Mouse (Mus musculus): ENCODE data around the gene Kcnip4. TPM values are rescaled to one million over a fixed set of nuclear protein-coding genes. Genes with fewer than 3 reads are reported as not detected.

Kcnip4 gene
- total and polyA plus RNA-seq, 2 experiments from 2014 or later = 22.6 to 30.1 TPM

GRCm38 (mm10) chr5:48563996-48564587 lies 960.6 kb downstream of the Kcnip4 start:
- no peaks in the 10 kb centered on the region for H3K4me1 ChIP-seq (ENCODE audit: insufficient read depth, low read length)
- no peak overlapping the region for H3K27ac ChIP-seq (ENCODE audit: low read depth, low read length)
- ATAC-seq (ENCODE audit: low FRiP score) (no peak), DNase-seq (ENCODE audit: low spot score) (no peak)
- no peaks in the 10 kb centered on the region for H3K36me3 ChIP-seq (ENCODE audit: insufficient read depth, low read length)
- no peaks in the 10 kb centered on the region for H3K9me3 ChIP-seq (ENCODE audit: low read length)
- no peak overlapping the region for H3K4me3 ChIP-seq (ENCODE audit: low read depth, low read length)
- no peak overlapping the region for H3K9ac ChIP-seq (replicated peaks; ENCODE audit: low read length, poor library complexity, severe bottlenecking)
- 84% methylated on average over 3 of the region's 3 CpGs for WGBS
- H3K27me3 ChIP-seq (ENCODE audit: insufficient read depth, low read length) = no peaks in the 10 kb centered on the region
- TF ChIP-seq CTCF (IDR thresholded peaks at IDR 0.05) = no peak
- no peak overlapping the region for H3K4me2 ChIP-seq (ENCODE audit: low read depth, low read length, poor library complexity, severe bottlenecking)

- H3K36me3 ChIP-seq (ENCODE audit: insufficient read depth, low read length) = no peaks in the 10 kb centered on the region
- H3K4me1 ChIP-seq (ENCODE audit: insufficient read depth, low read length) = no peaks in the 10 kb centered on the region
- no peaks in the 10 kb centered on the region for H3K27me3 ChIP-seq (ENCODE audit: insufficient read depth, low read length)
- no peak for TF ChIP-seq CTCF (IDR thresholded peaks at IDR 0.05)
- WGBS = 80% methylated on average over 4 of the region's 4 CpGs
- DNase-seq (ENCODE audit: low spot score) = no peak
- ATAC-seq (ENCODE audit: low FRiP score) = no peak
- H3K4me2 ChIP-seq (ENCODE audit: low read depth, low read length, poor library complexity, severe bottlenecking) = no peak overlapping the region
- H3K9me3 ChIP-seq (ENCODE audit: low read length) = no peaks in the 10 kb centered on the region
- no peak overlapping the region for H3K4me3 ChIP-seq (ENCODE audit: low read depth, low read length)
- H3K27ac ChIP-seq (ENCODE audit: low read depth, low read length) = no peak overlapping the region
- no peak overlapping the region for H3K9ac ChIP-seq (replicated peaks; ENCODE audit: low read length, poor library complexity, severe bottlenecking)
These were observed 973.0 kb downstream of the Kcnip4 start for GRCm38 (mm10) chr5:48551753-48552152.

- DNase-seq (ENCODE audit: low spot score) (no peak), ATAC-seq (ENCODE audit: low FRiP score) (no peak)
- no peaks in the 10 kb centered on the region for H3K27me3 ChIP-seq (ENCODE audit: insufficient read depth, low read length)
- 96% methylated on average over 3 of the region's 3 CpGs for WGBS
- H3K9me3 ChIP-seq (ENCODE audit: low read length) = no peaks in the 10 kb centered on the region
- H3K4me3 ChIP-seq (ENCODE audit: low read depth, low read length) = no peak overlapping the region
- no peak for TF ChIP-seq CTCF (IDR thresholded peaks at IDR 0.05)
- no peaks in the 10 kb centered on the region for H3K4me1 ChIP-seq (ENCODE audit: insufficient read depth, low read length)
- no peaks in the 10 kb centered on the region for H3K36me3 ChIP-seq (ENCODE audit: insufficient read depth, low read length)
- H3K4me2 ChIP-seq (ENCODE audit: low read depth, low read length, poor library complexity, severe bottlenecking) = no peak overlapping the region
- no peak overlapping the region for H3K27ac ChIP-seq (ENCODE audit: low read depth, low read length)
- H3K9ac ChIP-seq (replicated peaks; ENCODE audit: low read length, poor library complexity, severe bottlenecking) = no peak overlapping the region
These were observed 978.9 kb downstream of the Kcnip4 start for GRCm38 (mm10) chr5:48545825-48546224.

- no peak overlapping the region for H3K9ac ChIP-seq (replicated peaks; ENCODE audit: low read length, poor library complexity, severe bottlenecking)
- DNase-seq (ENCODE audit: low spot score) (no peak), ATAC-seq (ENCODE audit: low FRiP score) (no peak)
- H3K4me3 ChIP-seq (ENCODE audit: low read depth, low read length) = no peak overlapping the region
- TF ChIP-seq CTCF (IDR thresholded peaks at IDR 0.05) = no peak
- H3K27ac ChIP-seq (ENCODE audit: low read depth, low read length) = no peak overlapping the region
- H3K9me3 ChIP-seq (ENCODE audit: low read length) = no peaks in the 10 kb centered on the region
- no peaks in the 10 kb centered on the region for H3K4me1 ChIP-seq (ENCODE audit: insufficient read depth, low read length)
- H3K4me2 ChIP-seq (ENCODE audit: low read depth, low read length, poor library complexity, severe bottlenecking) = no peak overlapping the region
- no peaks in the 10 kb centered on the region for H3K27me3 ChIP-seq (ENCODE audit: insufficient read depth, low read length)
- H3K36me3 ChIP-seq (ENCODE audit: insufficient read depth, low read length) = no peaks in the 10 kb centered on the region
- 31% methylated on average over 5 of the region's 5 CpGs for WGBS
These were observed 979.6 kb downstream of the Kcnip4 start for GRCm38 (mm10) chr5:48544784-48545734.

DNA sequence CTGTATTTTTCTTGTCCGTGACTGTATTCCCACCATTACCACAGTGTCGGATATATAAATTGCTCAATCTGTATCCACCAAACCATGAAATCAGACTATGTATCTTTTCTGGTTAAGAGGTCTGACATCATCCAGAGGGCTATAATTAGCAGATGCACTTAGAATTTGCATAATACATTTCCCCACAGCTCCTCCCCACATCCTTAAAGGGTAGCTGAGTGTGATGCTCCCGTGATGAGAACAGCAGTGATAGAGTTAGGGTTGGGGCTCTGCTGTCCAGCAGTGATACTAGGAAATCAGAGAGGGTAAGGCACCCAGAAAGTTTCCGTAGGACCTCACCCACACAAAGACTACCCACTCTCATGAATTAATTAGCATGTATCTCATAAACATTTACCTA lies 1006.7 kb downstream of the Kcnip4 start:
- H3K27me3 ChIP-seq (ENCODE audit: insufficient read depth, low read length) = no peaks in the 10 kb centered on the region
- no peak for TF ChIP-seq CTCF (IDR thresholded peaks at IDR 0.05)
- no peaks in the 10 kb centered on the region for H3K4me1 ChIP-seq (ENCODE audit: insufficient read depth, low read length)
- H3K36me3 ChIP-seq (ENCODE audit: insufficient read depth, low read length) = no peaks in the 10 kb centered on the region
- WGBS = 86% methylated on average over 4 of the region's 4 CpGs
- no peak overlapping the region for H3K4me2 ChIP-seq (ENCODE audit: low read depth, low read length, poor library complexity, severe bottlenecking)
- DNase-seq (ENCODE audit: low spot score) = no peak
- no peaks in the 10 kb centered on the region for H3K9me3 ChIP-seq (ENCODE audit: low read length)
- no peak for ATAC-seq (ENCODE audit: low FRiP score)
- no peak overlapping the region for H3K4me3 ChIP-seq (ENCODE audit: low read depth, low read length)
- no peak overlapping the region for H3K9ac ChIP-seq (replicated peaks; ENCODE audit: low read length, poor library complexity, severe bottlenecking)
- H3K27ac ChIP-seq (ENCODE audit: low read depth, low read length) = no peak overlapping the region

- Histone ChIP-seq H3K4me2 (ENCODE audit: low read depth, low read length, poor library complexity, severe bottlenecking) (no peak overlapping the region), H3K36me3 (ENCODE audit: insufficient read depth, low read length) (no peaks in the 10 kb centered on the region), H3K27ac (ENCODE audit: low read depth, low read length) (no peak overlapping the region), H3K4me1 (ENCODE audit: insufficient read depth, low read length) (no peaks in the 10 kb centered on the region), H3K27me3 (ENCODE audit: insufficient read depth, low read length) (no peaks in the 10 kb centered on the region), H3K9me3 (ENCODE audit: low read length) (no peaks in the 10 kb centered on the region), H3K4me3 (ENCODE audit: low read depth, low read length) (no peak overlapping the region), H3K9ac (replicated peaks; ENCODE audit: low read length, poor library complexity, severe bottlenecking) (no peak overlapping the region)
- ATAC-seq (ENCODE audit: low FRiP score) (no peak), DNase-seq (ENCODE audit: low spot score) (no peak)
- 80% methylated on average over 1 of the region's 1 CpGs for WGBS
- TF ChIP-seq CTCF (IDR thresholded peaks at IDR 0.05) = no peak
These were observed 1011.4 kb downstream of the Kcnip4 start for GRCm38 (mm10) chr5:48513354-48513753.

All from midbrain, postnatal 0 days (tissue).